Comparison of ENCODE assay signal across 19 mouse cellular contexts in the genomic region with DNA sequence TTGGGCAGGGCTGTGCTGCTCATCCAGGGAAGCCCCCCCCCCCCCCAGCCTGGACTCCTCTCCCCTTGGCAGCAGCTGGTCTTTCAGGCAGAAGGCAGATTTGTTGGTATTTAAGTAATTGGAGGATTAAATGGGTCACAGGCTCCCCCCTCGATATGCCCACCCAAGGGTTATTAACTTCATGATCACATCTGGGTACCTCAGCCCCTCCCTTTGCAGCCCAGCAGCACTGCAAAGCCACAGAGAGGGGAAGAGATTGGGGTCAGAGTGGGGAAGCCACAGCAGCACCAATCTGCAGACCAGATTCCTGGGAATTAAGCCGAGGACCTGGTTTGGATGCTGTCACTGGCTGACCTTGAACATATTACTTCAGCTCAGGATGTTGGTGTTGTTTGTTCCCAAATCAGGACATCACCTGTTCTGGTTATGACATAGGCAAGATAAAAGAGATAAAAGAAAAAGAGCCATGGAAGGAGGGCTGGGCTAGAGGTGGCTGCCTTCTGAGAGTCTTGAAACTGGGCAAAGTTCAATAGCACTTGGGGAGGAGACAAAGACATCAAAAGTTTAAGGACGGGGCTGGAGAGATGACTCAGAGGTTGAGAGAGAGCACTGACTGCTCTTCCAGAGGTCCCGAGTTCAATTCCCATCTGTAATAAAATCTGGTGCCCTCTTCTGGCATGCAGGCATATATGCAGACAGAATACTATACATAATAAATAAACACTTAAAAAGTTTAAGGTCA. TPM values are rescaled to one million over a fixed set of nuclear protein-coding genes. Genes with fewer than 3 reads are reported as not detected.
DNase-seq lines count a peak whose midpoint lies in the region; ATAC-seq and TF ChIP-seq lines count a peak whose summit lies in the region.
"Had no signal": no experiment of that assay in that cellular context is flagged by ENCODE, and none has a peak within 500 bp of the region (broad histone marks: within the 10 kb centered on the region; RNA-seq: fewer than 3 reads in every experiment).

No protein-coding gene starts in this region.

- peaks cover 40% of the 10 kb centered on the region for H3K4me1 ChIP-seq in forebrain, embryonic 10.5 days
- peaks cover 24% of the 10 kb centered on the region for H3K4me1 ChIP-seq in forebrain, embryonic 12.5 days
- H3K4me1 ChIP-seq in intestine, embryonic 15.5 days (replicated peaks) = peaks cover 21% of the 10 kb centered on the region

- DNase-seq in forebrain, embryonic 10.5 days (ENCODE audit: extremely low spot score, low spot score) = no peak
- DNase-seq in layer of hippocampus, adult 2 months (ENCODE audit: low spot score in 2 of 2) = no peak
- DNase-seq in layer of hippocampus, postnatal 36 days = no peak
- DNase-seq in 3T3-L1 (ENCODE audit: low read depth, low spot score) = peak; percentile 57
- DNase-seq in spleen, postnatal 36 days (ENCODE audit: low spot score in 2 of 2) = no peak
- DNase-seq: adrenal gland, adult 2 months; cerebellum, adult 9-11 months; heart, postnatal 4 days; kidney, adult 9 months; right cerebral cortex, postnatal 25 days; thymus, adult 2 months had no signal

- H3K4me2 ChIP-seq in forebrain, embryonic 12.5 days = no peak overlapping the region
- no peak overlapping the region for H3K4me2 ChIP-seq in intestine, embryonic 15.5 days (replicated peaks)
- H3K4me2 ChIP-seq: limb, embryonic 15.5 days; midbrain, embryonic 13.5 days; neural tube, embryonic 13.5 days; stomach, embryonic 15.5 days had no signal

- 0 out of 2 replicates have a peak overlapping the region, but pooled peaks have one; percentile 35 for H3K27ac ChIP-seq in forebrain, embryonic 10.5 days
- no peak overlapping the region for H3K27ac ChIP-seq in forebrain, embryonic 12.5 days
- no peak overlapping the region for H3K27ac ChIP-seq in layer of hippocampus, adult 2 months
- no peak overlapping the region for H3K27ac ChIP-seq in intestine, embryonic 15.5 days
- H3K27ac ChIP-seq: limb, embryonic 15.5 days; midbrain, embryonic 13.5 days; neural tube, embryonic 13.5 days; stomach, embryonic 15.5 days had no signal

- H3K9me3 ChIP-seq in forebrain, embryonic 10.5 days = no peaks in the 10 kb centered on the region
- H3K9me3 ChIP-seq in forebrain, embryonic 12.5 days = no peaks in the 10 kb centered on the region
- H3K9me3 ChIP-seq in intestine, embryonic 15.5 days = no peaks in the 10 kb centered on the region
- H3K9me3 ChIP-seq: limb, embryonic 15.5 days; midbrain, embryonic 13.5 days; neural tube, embryonic 13.5 days; stomach, embryonic 15.5 days had no signal

- TF ChIP-seq CTCF in layer of hippocampus, adult 2 months (conservative IDR thresholded peaks at IDR 0.05) = peak; percentile 45

- H3K27me3 ChIP-seq in forebrain, embryonic 10.5 days (ENCODE audit: poor library complexity, severe bottlenecking) = no peaks in the 10 kb centered on the region
- 0 out of 2 replicates have a peak, but pooled peaks cover 4% of the 10 kb centered on the region for H3K27me3 ChIP-seq in forebrain, embryonic 12.5 days
- H3K27me3 ChIP-seq in intestine, embryonic 15.5 days (replicated peaks) = no peaks in the 10 kb centered on the region
- H3K27me3 ChIP-seq: limb, embryonic 15.5 days; stomach, embryonic 15.5 days had no signal

- H3K4me3 ChIP-seq in forebrain, embryonic 10.5 days = no peak overlapping the region
- H3K4me3 ChIP-seq in forebrain, embryonic 12.5 days (replicated peaks) = no peak overlapping the region
- H3K4me3 ChIP-seq in layer of hippocampus, adult 2 months = no peak overlapping the region
- no peak overlapping the region for H3K4me3 ChIP-seq in intestine, embryonic 15.5 days (replicated peaks)
- H3K4me3 ChIP-seq: erythroblast, embryonic 14.5 days; limb, embryonic 15.5 days; midbrain, embryonic 13.5 days; neural tube, embryonic 13.5 days; stomach, embryonic 15.5 days had no signal

- ATAC-seq in forebrain, embryonic 12.5 days (ENCODE audit: low FRiP score) = no peak
- 0 out of 2 replicates have a peak, but pooled peaks have one; percentile 19 for ATAC-seq in intestine, embryonic 15.5 days
- ATAC-seq in erythroid progenitor cell, adult 5-6 weeks (replicated peaks; ENCODE audit: low FRiP score, poor library complexity, severe bottlenecking) = no peak
- ATAC-seq: midbrain, embryonic 13.5 days had no signal

- H3K36me3 ChIP-seq in forebrain, embryonic 10.5 days (replicated peaks) = peaks cover 4% of the 10 kb centered on the region; the same call in 1 of the 2 replicates
- no peaks in the 10 kb centered on the region for H3K36me3 ChIP-seq in forebrain, embryonic 12.5 days (replicated peaks)
- no peaks in the 10 kb centered on the region for H3K36me3 ChIP-seq in intestine, embryonic 15.5 days
- H3K36me3 ChIP-seq: midbrain, embryonic 13.5 days; neural tube, embryonic 13.5 days; stomach, embryonic 15.5 days had no signal

- 55% methylated on average over 4 of the region's 4 CpGs for WGBS in forebrain, embryonic 10.5 days
- 70% methylated on average over 4 of the region's 4 CpGs for WGBS in forebrain, embryonic 12.5 days
- 41% methylated on average over 4 of the region's 4 CpGs for WGBS in intestine, embryonic 15.5 days

- H3K9ac ChIP-seq in forebrain, embryonic 12.5 days = no peak overlapping the region
- no peak overlapping the region for H3K9ac ChIP-seq in intestine, embryonic 15.5 days
- H3K9ac ChIP-seq: limb, embryonic 15.5 days; midbrain, embryonic 13.5 days; neural tube, embryonic 13.5 days; stomach, embryonic 15.5 days had no signal

RNA-seq across cellular contexts. Expression of gene Cln6, which starts 2.7 kb away (rescaled TPM):
- polyA plus RNA-seq in forebrain, embryonic 10.5 days (2016; fragmentation: Nextera tagmentation; extraction: Ambion mirVana) = 14.9 and 16.5 TPM in 2 replicates
- polyA plus RNA-seq in forebrain, embryonic 12.5 days (2016; fragmentation: Nextera tagmentation; extraction: Ambion mirVana) = 8.5 and 9.8 TPM in 2 replicates
- total RNA-seq in layer of hippocampus, adult 2 months (2021) = 10 to 100 TPM; 12.1 to 12.2 TPM
- total RNA-seq in layer of hippocampus, postnatal 36 days (2021) = 10 to 100 TPM in 1 of 2 experiments, 1 to 10 TPM in 1; 9.2 to 10.3 TPM
- 29.6 and 30.6 TPM in 2 replicates for polyA plus RNA-seq in intestine, embryonic 15.5 days (2015; fragmentation: Nextera tagmentation; extraction: Ambion mirVana)
- total RNA-seq in erythroid progenitor cell, adult 5-6 weeks (2015; ENCODE audit: low replicate concordance) = 18.9 and 29.6 TPM in 2 replicates
- 5.3 and 7.2 TPM in 2 replicates for total RNA-seq in erythroid progenitor cell, adult 5-6 weeks (2017; ENCODE audit: low replicate concordance)

RNA-seq across cellular contexts. Expression of gene Calml4, which starts 22.0 kb away (rescaled TPM):
- 0.21 and 0.48 TPM in 2 replicates for polyA plus RNA-seq in forebrain, embryonic 10.5 days (2016; fragmentation: Nextera tagmentation; extraction: Ambion mirVana)
- 1.8 and 3.1 TPM in 2 replicates for polyA plus RNA-seq in forebrain, embryonic 12.5 days (2016; fragmentation: Nextera tagmentation; extraction: Ambion mirVana)
- 1 to 10 TPM; 1.8 to 2.4 TPM for total RNA-seq in layer of hippocampus, adult 2 months (2021)
- total RNA-seq in layer of hippocampus, postnatal 36 days (2021) = 1 to 10 TPM; 1.1 to 2.5 TPM
- polyA plus RNA-seq in intestine, embryonic 15.5 days (2015; fragmentation: Nextera tagmentation; extraction: Ambion mirVana) = 193 and 202 TPM in 2 replicates
- not detected in 2 replicates for total RNA-seq in erythroid progenitor cell, adult 5-6 weeks (2015; ENCODE audit: low replicate concordance)
- not detected in 2 replicates for total RNA-seq in erythroid progenitor cell, adult 5-6 weeks (2017; ENCODE audit: low replicate concordance)
- polyA plus RNA-seq: erythroblast, embryonic 14.5 days had no signal

RNA-seq across cellular contexts. Expression of gene Fem1b, which starts 24.1 kb away (rescaled TPM):
- 33.8 and 35.2 TPM in 2 replicates for polyA plus RNA-seq in forebrain, embryonic 10.5 days (2016; fragmentation: Nextera tagmentation; extraction: Ambion mirVana)
- polyA plus RNA-seq in forebrain, embryonic 12.5 days (2016; fragmentation: Nextera tagmentation; extraction: Ambion mirVana) = 56.6 and 59.0 TPM in 2 replicates
- total RNA-seq in layer of hippocampus, adult 2 months (2021) = 10 to 100 TPM; 91.9 to 95.0 TPM
- total RNA-seq in layer of hippocampus, postnatal 36 days (2021) = 100 to 1,000 TPM in 1 of 2 experiments, 10 to 100 TPM in 1; 98.4 to 102 TPM
- polyA plus RNA-seq in intestine, embryonic 15.5 days (2015; fragmentation: Nextera tagmentation; extraction: Ambion mirVana) = 16.2 and 16.7 TPM in 2 replicates
- total RNA-seq in erythroid progenitor cell, adult 5-6 weeks (2015; ENCODE audit: low replicate concordance) = 9.7 and 24.7 TPM in 2 replicates
- 24.1 and 25.0 TPM in 2 replicates for total RNA-seq in erythroid progenitor cell, adult 5-6 weeks (2017; ENCODE audit: low replicate concordance)
